Mouse (Mus musculus): ENCODE measurements around the gene Psmb6.

The Psmb6 gene

GRCm38 (mm10) chr11:70525184-70525678 is at the start of gene Psmb6:
Gene Psmb6 (plus strand): TSS chr11:70525367.
- DNase-seq (ENCODE audit: low read depth, low spot score): peak; percentile 97

DNA sequence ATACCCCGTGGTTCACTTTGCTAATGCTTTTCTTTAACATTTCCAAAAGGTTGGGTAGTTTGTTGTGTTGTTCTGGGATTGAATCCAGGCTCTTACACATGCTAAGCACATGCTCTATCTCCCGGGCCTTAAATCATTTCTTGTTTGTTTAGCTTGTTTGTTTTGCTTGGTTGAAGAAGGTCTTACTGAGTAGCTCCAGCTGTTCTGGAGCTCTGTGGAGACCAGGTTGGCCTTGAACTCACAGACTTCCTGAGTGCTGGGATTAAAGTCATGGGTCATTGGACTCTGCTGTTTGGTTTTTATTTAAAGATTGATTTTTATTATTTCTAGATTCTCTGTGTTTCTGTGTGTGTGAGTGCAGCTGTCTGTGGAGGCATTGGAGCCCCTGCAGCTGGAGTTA is 39.7 kb upstream of the Psmb6 start:
- DNase-seq (ENCODE audit: low read depth, low spot score): no peak

GRCm38 (mm10) chr11:70487816-70488215 is 37.4 kb upstream of the Psmb6 start:
- no peak for DNase-seq (ENCODE audit: low read depth, low spot score)

DNA sequence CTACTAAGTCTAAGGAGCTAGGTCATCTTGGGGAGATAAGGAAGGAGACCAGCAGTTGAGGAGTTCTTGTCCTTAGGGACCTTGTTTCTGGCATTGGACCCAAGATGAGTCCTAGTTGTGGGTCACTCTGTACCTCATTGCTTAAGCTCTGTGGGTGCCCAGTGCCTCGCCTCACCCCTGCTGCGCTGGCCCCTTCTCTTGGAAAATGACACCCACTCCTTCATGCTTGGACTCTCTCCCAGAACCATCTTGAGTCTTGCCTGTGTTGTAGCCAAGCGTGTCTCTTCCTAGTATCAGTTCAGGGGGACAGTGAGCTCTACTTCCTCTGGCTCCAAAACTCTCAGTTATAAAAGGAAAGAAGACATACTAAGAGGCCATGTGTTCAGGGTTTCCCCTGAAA is 36.0 kb upstream of the Psmb6 start:
- DNase-seq (ENCODE audit: low read depth, low spot score): no peak

DNA sequence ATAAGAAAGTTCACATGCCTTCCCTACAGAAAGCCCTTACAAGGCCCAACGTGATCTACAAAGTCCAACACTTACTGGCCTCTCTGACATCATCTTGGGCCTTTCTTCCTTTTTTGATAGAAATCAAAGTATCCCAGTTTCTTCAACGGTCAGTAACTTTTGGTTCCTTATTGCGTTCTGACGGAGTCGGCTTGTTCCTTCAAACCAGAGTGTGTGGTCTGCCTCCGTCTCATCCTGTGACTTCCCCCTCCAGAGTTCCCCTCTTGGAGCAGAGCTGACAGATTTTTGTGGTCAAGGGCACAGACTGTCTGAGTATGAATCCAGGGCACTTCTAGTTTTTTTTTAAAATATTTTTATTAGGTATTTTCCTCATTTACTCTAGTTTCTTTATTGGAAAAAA is 35.5 kb upstream of the Psmb6 start:
- DNase-seq (ENCODE audit: low read depth, low spot score): no peak

- DNase-seq (ENCODE audit: low read depth, low spot score): peak; percentile 28
Observed at GRCm38 (mm10) chr11:70499566-70500475, 25.3 kb upstream of the Psmb6 start.

DNA sequence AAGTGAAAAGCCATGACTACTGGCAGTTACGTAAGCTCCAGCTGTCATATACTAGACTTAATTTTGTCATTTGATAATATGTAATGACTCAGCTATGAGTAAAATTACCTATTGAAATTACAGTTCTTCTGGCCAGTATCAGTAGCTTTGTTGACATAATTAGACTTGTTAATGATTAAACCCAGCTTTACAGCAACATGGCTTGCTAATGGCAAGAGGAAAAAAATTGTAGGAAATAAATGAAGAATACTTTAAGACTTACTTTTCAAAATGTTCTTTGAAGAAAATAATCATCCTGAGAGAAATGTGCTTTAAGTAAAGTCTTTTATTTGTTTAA is 24.7 kb upstream of the Psmb6 start:
- no peak for DNase-seq (ENCODE audit: low read depth, low spot score)

DNA sequence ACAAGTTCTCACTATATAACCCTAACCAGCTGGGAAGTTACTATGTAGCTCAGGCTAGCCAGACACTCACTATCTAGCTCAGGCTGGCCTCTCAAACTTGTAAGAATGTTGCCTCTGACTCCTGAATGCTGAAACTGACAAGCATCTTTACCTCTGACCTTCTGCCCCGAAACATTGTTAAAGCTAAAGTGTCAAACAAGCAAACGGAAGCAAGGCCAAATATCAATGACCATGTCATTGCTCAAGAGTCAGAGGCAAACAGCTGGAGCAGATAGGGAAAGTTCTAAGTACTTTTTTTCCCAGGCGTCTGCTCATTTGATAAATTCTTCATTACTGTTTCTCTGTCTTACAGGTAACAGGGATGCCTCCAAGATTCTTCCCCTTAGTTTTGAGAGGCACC is 23.1 kb upstream of the Psmb6 start:
- no peak for DNase-seq (ENCODE audit: low read depth, low spot score)

DNA sequence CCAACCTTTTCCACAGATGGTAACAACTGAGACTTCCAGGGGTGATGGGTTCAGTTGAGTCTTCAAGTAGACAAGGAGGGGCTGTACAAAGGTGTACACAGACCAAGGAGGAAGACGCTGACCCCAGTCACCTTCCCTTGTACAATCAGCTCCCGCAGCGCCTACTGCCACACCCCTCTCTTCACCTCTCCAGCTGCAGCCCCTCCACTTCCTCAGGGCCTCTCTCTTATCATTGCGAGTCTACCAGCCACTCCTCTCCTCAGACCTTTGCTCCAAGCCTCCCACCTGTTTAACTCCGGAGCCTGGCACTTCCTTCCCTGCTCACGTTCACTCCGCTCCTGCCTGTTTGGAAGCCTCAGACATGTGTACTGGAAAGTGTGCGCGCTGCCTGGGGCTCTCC is 20.2 kb upstream of the Psmb6 start, which contains the start of gene Tm4sf5:
TSS of gene Tm4sf5 (plus strand) at position 275 of the 400 bp plus-strand sequence.
- no peak for DNase-seq (ENCODE audit: low read depth, low spot score)

GRCm38 (mm10) chr11:70506385-70506784 is 18.8 kb upstream of the Psmb6 start:
- peak; percentile 80 for DNase-seq (ENCODE audit: low read depth, low spot score)

GRCm38 (mm10) chr11:70506962-70507515 is 18.1 kb upstream of the Psmb6 start:
- no peak for DNase-seq (ENCODE audit: low read depth, low spot score)

- DNase-seq (ENCODE audit: low read depth, low spot score): peak; percentile 80
Observed at GRCm38 (mm10) chr11:70509753-70510564, 15.2 kb upstream of the Psmb6 start.

DNA sequence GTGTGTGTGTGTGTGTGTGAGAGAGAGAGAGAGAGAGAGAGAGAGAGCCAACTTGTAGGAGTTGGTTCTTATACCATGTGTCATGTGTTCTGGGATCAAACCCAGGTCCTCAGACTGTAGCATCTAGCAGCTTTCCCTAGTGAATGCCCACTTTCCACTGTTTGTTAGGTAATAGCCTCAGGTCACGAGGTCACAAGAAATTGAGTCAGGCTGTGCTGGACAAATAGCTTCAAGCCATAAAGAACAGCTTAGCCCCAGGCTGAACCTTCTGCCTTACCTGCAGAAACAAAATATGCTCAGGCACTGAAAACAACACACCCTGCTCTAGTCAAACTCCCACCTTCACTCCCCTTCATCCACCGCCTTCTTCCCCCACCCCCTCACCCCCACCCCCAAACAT is 13.9 kb upstream of the Psmb6 start:
- no peak for DNase-seq (ENCODE audit: low read depth, low spot score)

- DNase-seq (ENCODE audit: low read depth, low spot score): no peak
Observed at GRCm38 (mm10) chr11:70511825-70512224, 13.3 kb upstream of the Psmb6 start.

GRCm38 (mm10) chr11:70512709-70513342 is 12.3 kb upstream of the Psmb6 start:
- peak; percentile 41 for DNase-seq (ENCODE audit: low read depth, low spot score)

- DNase-seq (ENCODE audit: low read depth, low spot score): no peak
Observed at GRCm38 (mm10) chr11:70513520-70513919, 11.6 kb upstream of the Psmb6 start.

DNA sequence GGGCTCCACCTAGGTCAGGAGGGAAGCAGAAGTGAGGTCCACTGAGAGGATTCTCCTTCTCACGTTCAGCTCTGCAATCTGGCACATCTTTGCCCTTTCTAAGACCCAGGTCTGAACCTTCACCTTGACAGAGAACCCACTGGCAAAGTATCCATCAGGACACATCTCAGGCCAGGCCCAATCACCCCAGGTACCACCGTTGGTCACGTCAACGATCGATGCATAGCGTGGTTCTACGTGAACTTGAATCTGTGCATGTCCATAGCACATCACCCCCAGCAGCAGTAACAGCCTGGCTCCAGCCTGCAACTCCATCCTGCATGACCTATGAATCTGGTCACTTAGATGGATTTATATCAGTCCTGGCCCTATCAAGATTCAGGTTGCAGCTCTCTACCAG is 10.9 kb upstream of the Psmb6 start, which contains the start of gene Vmo1:
TSS of gene Vmo1 (minus strand) at position 329 of the 400 bp plus-strand sequence.
- DNase-seq (ENCODE audit: low read depth, low spot score): no peak

GRCm38 (mm10) chr11:70516352-70516751 is 8.8 kb upstream of the Psmb6 start:
- DNase-seq (ENCODE audit: low read depth, low spot score): peak; percentile 62

GRCm38 (mm10) chr11:70518436-70518835 is 6.7 kb upstream of the Psmb6 start:
- DNase-seq (ENCODE audit: low read depth, low spot score): no peak

DNA sequence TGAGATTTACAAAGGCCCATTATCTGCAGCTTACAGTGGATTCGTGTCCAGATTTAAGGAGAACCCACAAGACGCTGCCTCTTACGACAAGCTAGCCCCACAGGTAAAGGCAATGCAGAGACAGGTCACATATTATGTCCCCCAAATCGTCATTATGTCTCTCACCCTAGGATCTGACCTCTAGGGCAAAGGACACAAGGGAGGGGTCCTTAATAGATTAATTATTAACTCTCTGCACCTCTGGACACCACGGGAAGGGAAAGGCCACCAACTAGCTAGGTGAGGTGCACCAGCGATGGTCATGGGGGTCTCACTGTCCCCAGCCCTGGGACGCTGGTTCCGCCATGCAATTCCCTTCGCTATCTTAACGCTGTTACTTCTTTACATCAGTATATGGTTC is 6.2 kb upstream of the Psmb6 start, which contains the start of gene Gltpd2:
TSS of gene Gltpd2 (plus strand) at position 274 of the 400 bp plus-strand sequence.
- no peak for DNase-seq (ENCODE audit: low read depth, low spot score)

DNA sequence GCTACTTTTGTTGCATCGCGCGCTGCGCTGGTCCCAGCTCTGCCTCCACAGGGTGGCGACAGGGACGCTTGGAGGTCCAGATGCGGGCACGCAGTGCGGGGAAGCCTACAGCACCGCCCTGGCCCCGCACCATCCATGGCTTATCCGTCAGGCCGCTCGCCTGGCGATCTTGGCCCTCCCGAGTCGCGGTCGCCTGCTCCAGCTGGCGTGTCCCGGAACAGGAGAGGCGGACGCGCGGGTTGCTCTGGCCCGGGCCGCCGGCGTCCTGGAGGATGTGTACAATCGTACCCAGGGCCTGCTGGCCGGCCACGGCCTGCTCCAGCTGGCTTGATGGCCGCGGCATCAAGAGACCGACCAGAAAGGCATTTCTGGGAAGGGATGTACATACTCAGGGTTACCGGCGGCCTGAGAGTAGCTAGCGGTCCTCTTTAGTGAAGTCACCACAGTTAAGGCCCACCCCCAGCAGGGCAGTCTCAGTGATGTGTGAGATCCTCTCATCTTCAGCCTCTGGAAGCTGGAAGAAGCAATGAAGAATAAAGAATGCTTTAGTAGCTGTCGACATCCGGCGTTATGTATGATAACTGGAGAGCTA is 4.9 kb upstream of the Psmb6 start:
- DNase-seq (ENCODE audit: low read depth, low spot score): no peak
